Mouse (Mus musculus): ENCODE measurements around the gene Zfp938.

The Zfp938 gene

GRCm38 (mm10) chr10:82240742-82241400 is at the start of gene Zfp938:
Gene Zfp938, minus strand, starts transcription at chr10:82241280.
- peak; percentile 87 for DNase-seq

GRCm38 (mm10) chr10:82257331-82257730 is 16.3 kb upstream of the Zfp938 start:
- no peak for DNase-seq

- no peak for DNase-seq
Observed at GRCm38 (mm10) chr10:82245021-82245420, 3.9 kb upstream of the Zfp938 start.

GRCm38 (mm10) chr10:82241401-82241788 is 315 bp upstream of the Zfp938 start:
- no peak for DNase-seq

GRCm38 (mm10) chr10:82178257-82179064 is 62.6 kb downstream of the Zfp938 start:
- DNase-seq = peak; percentile 91
